Mouse (Mus musculus) brown adipose tissue, adult 24 weeks (tissue): Measurements from ENCODE around the gene Zfp663. TPM values are rescaled to one million over a fixed set of nuclear protein-coding genes. Genes with fewer than 3 reads are reported as not detected.

Experiments used
- H3K27ac ChIP-seq: fragments of 200-500 bp; replicated peaks from 2 replicates; pipeline ENCODE4 v1.5.1; 2012; ENCODE audit warnings: low read depth, mild to moderate bottlenecking, low read length
- H3K4me1 ChIP-seq: fragments of 200-500 bp; 2 replicates; pipeline ENCODE4 v1.6.1; 2012; ENCODE audit warnings: low read length, mixed read lengths; ENCODE audit not compliant: control insufficient read depth, insufficient read depth, insufficient read length
- H3K4me3 ChIP-seq: fragments of 200-500 bp; 2 replicates; pipeline ENCODE4 v1.5.1; 2012; ENCODE audit warnings: low read depth, mild to moderate bottlenecking, low read length, moderate library complexity; ENCODE audit not compliant: insufficient read depth
- polyA plus RNA-seq: library from polyadenylated mRNA; stranded (reverse); fragments of >200 nt; gene quantifications from 2 replicates; pipeline ENCODE4 v1.2.4, GENCODE M21; 2012; ENCODE audit not compliant: missing spikeins, insufficient read depth, insufficient read length

The Zfp663 gene
- polyA plus RNA-seq, result not detected in 2 replicates

GRCm38 (mm10) chr2:165368496-165368895 is at the start of gene Zfp663:
Gene Zfp663, minus strand, starts transcription at chr2:165368729.
- Histone ChIP-seq H3K27ac (no peak within 1 kb of the TSS), H3K4me3 (no peak within 1 kb of the TSS), H3K4me1 (peaks cover 2% of the 10 kb centered on the region; the same call in 1 of the 2 replicates)

GRCm38 (mm10) chr2:165417291-165417690 is 48.8 kb upstream of the Zfp663 start:
- Histone ChIP-seq H3K27ac (no peak overlapping the region), H3K4me3 (no peak overlapping the region), H3K4me1 (no peaks in the 10 kb centered on the region)

DNA sequence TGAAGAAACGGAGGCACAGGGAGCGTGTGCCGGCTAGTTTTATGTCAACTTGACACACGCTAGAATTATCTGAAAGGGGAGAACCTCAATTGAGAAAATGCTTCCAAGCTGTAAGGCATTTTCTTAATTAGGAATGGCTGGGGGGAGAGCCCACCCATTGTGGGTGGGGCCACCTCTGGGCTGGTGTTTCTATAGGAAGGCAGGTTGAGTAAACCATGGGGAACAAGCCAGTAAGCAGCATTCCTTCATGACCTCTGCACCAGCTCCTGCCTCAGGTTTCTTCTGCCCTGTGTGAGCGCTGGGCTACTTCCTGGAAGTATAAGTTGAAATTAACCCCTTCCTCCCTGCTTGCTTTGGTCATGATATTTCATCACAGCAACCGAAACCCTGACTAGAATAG is 47.3 kb upstream of the Zfp663 start:
- Histone ChIP-seq H3K4me3 (no peak overlapping the region), H3K27ac (no peak overlapping the region), H3K4me1 (no peaks in the 10 kb centered on the region)

DNA sequence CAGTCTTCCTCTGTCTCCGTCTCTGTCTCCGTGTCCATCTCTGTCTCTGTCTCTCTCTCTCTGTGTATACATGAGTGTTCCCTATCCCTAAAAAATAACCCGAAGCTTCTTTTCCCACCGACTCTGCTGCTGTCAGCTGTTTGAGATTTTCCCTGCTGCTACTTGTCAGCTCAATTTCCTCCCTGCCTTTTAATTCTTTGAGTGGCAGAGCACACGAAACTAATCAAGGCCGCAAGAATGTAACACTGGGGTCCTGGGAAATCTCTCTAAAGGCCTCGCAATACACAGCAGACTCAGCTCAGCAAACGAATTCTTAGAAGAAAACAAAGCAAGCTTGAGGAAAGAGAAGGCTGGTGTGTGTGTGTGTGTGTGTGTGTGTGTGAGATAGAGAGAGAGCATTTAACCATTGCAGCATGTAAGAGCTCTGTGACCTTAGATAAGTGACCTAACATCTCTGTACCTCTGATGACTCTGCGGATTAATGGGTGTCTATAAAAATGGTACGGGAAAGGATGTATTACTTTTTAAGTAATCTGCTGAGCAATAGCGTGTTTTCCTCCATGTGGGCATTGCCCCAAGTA is 46.7 kb upstream of the Zfp663 start:
- Histone ChIP-seq H3K4me1 (no peaks in the 10 kb centered on the region), H3K4me3 (no peak overlapping the region), H3K27ac (no peak overlapping the region)

- no peaks in the 10 kb centered on the region for H3K4me1 ChIP-seq
- no peak overlapping the region for H3K4me3 ChIP-seq
- no peak overlapping the region for H3K27ac ChIP-seq
Observed at GRCm38 (mm10) chr2:165414321-165414720, 45.8 kb upstream of the Zfp663 start.

- H3K4me1 ChIP-seq, result no peaks in the 10 kb centered on the region
- H3K4me3 ChIP-seq, result no peak overlapping the region
- no peak overlapping the region for H3K27ac ChIP-seq
Observed at GRCm38 (mm10) chr2:165413884-165414283, 45.4 kb upstream of the Zfp663 start.

DNA sequence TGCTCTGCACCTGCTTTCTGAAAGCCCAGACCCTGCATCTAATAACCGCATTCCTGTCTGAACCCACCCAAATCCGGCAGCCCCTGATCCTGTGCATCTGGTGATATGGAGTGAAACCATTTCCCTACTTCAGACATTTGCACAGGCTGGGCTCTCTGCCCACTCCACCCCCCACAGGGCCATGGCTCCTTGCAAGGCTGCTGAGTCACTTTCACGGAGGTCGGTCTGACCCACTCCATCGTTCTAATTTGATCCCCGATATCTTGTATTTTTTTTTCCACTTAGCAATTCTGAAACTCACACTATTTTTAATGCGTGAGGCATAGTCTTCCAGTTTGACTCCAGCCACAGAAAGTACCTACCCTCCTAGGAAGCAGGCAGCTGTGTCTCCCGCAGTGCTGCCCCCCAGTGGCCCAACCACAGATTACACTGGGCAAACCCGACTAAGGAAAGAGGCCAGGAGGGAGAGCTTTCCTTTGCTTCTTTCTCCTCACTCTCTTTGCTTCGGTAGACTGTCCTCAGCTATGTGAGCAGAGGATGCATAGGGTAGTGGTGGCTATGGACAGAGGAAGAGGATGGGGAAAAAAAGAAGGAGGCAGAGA is 39.3 kb upstream of the Zfp663 start:
- Histone ChIP-seq H3K4me1 (peaks cover 2% of the 10 kb centered on the region; the same call in 1 of the 2 replicates), H3K27ac (no peak overlapping the region), H3K4me3 (no peak overlapping the region)

DNA sequence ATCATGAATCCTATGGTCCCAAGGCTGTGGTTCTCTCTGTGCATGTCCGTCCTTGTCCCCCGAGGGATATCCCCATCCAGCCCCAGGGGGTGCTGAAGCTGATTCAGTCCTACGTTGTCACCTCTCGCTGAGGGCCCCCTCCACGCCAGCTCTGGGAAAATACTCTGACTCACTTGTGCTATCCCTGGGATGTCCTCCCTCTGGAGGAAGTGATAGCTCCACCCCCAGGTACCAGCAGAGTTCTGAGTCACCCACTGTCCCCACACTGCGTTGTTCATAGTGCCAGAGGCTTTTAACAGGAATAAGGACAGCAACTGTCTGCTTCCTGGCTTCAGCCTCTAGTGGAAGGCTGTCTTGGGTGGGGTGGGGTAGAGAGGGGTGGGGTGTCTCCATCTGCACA is 36.8 kb upstream of the Zfp663 start:
- H3K4me3 ChIP-seq, result no peak overlapping the region
- H3K4me1 ChIP-seq, result peaks cover 2% of the 10 kb centered on the region; the same call in 1 of the 2 replicates
- peak overlapping the region; percentile 69 for H3K27ac ChIP-seq

GRCm38 (mm10) chr2:165404951-165405350 is 36.4 kb upstream of the Zfp663 start:
- Histone ChIP-seq H3K4me1 (peaks cover 2% of the 10 kb centered on the region; the same call in 1 of the 2 replicates), H3K27ac (peak overlapping the region; percentile 69), H3K4me3 (no peak overlapping the region)

DNA sequence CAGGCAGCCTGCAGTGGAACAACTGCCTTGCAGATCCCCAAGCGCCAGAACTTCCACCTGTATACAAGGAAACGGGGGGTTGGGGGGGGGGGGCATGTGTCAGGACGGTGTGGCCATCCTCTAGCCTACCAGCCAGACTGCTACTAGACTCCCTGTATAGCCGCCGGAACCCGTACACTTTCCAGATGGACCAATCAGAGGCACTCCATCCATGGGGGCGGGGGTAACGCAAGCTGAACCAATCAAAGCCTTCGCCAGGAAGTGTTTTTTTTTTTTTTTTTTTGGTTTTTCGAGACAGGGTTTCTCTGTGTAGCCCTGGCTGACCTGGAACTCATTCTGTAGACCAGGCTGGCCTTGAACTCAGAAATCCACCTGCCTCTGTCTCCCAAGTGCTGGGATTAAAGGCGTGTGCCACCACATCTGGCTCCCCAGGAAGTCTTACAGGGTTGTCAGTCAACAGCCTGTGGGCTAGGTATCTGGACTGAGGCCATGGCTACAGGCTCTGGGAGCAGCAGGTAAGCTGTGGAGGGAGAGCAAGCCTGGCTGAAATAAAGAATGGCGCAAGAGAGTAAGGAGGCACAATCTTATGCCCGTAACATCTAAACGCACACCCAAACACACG is 29.7 kb upstream of the Zfp663 start:
- Histone ChIP-seq H3K4me3 (no peak overlapping the region), H3K4me1 (no peaks in the 10 kb centered on the region), H3K27ac (peak overlapping the region; percentile 13; the same call in 1 of the 2 replicates)

DNA sequence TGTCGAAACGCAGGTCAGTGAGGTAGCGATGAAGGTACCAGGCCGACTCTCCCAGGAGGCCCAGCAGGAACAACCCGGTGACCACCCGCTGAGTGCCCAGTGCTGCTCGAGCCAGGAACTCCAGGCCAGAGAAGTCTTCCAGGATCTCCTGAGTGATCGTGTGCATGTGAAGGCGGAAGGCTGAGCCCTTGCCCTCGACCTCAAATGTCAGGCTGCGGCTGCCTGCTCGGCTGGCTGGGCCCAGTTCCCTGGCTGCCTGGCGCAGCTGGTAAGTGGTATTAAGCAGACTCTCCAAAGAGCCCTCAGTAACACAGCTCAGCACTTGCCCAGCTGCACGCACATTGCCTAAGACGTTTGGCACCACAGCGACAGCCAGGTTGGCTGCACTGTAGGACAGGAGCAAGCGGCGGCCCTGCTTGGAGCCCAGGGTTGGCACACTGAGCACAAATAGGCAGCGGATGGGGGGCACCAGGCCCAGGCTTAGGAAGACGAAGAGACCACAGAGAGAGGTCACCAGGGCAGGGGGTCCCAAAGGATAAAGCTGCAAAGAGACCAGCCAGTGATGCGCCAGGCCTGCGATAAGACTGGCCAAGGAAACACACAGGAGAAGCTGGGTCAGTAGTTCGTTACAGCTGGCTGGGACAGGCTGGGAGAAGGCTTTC is 29.1 kb upstream of the Zfp663 start:
- peak overlapping the region; percentile 12; the same call in 1 of the 2 replicates for H3K4me3 ChIP-seq
- no peaks in the 10 kb centered on the region for H3K4me1 ChIP-seq
- peak overlapping the region; percentile 79 for H3K27ac ChIP-seq

DNA sequence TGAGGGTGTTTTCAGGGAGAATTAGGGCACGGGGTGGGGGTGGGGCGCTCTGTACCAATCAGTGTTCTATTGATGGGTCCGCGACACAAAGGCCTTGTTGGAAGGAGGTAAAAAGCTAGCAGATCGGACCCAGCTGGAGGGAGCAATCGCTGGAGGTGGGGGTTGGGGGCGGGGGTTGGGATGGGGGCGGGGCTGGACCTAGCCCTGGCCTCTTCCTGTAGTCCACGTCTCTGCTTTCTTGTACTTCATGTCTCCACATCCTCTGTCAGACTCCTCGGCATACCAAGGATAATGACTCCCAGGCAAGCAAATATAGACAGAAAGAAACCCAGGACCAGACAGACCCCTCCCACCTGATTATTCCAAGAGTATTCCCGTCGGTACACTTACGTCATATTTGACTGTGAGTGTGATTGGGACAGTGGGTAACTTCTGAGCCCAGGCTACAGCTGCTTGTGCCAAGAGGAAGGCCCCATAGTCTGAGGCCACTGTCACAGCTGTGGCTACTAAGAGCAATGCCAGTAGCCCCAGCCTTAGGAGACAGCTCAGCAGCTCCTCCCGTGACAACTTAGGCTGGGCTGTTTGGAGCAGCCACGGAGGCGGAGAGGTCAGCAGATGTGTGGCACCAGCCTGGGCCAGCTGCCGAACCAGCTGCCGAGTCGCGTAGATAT is 28.4 kb upstream of the Zfp663 start:
- Histone ChIP-seq H3K4me3 (peak overlapping the region; percentile 12; the same call in 1 of the 2 replicates), H3K27ac (peak overlapping the region; percentile 79), H3K4me1 (no peaks in the 10 kb centered on the region)

- no peak overlapping the region for H3K27ac ChIP-seq
- H3K4me3 ChIP-seq, result no peak overlapping the region
- peaks cover 2% of the 10 kb centered on the region; the same call in 1 of the 2 replicates for H3K4me1 ChIP-seq
Observed at GRCm38 (mm10) chr2:165392156-165392555, 23.6 kb upstream of the Zfp663 start.

- no peak overlapping the region for H3K27ac ChIP-seq
- no peak overlapping the region for H3K4me3 ChIP-seq
- peaks cover 2% of the 10 kb centered on the region; the same call in 1 of the 2 replicates for H3K4me1 ChIP-seq
Observed at GRCm38 (mm10) chr2:165391561-165391960, 23.0 kb upstream of the Zfp663 start.
